Mouse (Mus musculus): ENCODE measurements around the gene Fmo9. TPM values are rescaled to one million over a fixed set of nuclear protein-coding genes. Genes with fewer than 3 reads are reported as not detected.

Fmo9 gene
- not detected in 2 replicates for total RNA-seq (2021)
- long read RNA-seq = 0 reads

DNA sequence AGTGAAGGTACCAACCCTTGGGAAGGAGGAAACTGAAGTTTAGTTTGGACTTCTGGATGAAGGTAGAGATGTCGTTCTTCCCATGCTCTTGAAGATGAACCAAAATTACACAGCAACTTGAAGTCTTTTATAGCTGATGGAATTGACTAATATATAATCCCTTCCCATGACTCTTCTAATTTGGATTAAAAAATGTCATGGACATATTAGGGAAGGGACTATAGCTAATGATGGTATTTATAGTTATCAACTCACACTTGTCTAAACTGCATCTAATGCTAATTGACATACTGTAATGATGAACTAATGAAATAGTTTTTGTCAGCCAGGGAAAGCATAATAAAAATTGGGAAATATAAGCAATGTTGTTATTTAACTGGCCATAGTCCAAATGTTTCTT lies at the start of gene Fmo9:
Fmo9 (minus strand) TSS at position 101 of the 400 bp plus-strand sequence.
- DNase-seq = no peak

DNA sequence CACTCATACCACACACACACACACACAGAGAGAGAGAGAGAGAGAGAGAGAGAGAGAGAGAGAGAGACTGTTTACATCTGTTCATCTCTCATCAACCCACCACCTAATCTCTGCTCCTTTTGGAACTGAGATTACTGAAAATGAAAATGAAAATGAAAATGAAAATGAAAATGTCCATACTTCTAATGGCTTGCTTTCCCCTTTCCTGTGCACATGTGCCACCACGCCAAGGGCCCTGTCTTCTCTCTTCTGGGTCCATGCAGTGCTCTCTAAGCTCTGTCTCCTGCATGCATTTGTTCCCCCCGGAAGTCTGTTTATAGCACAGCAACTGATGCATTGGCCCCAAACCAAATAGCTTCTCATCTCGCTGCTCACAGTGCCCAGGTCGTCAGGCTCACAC lies 49.2 kb upstream of the Fmo9 start:
- DNase-seq = no peak

GRCm38 (mm10) chr1:166730215-166730614 lies 48.6 kb upstream of the Fmo9 start:
- no peak for DNase-seq

- DNase-seq = no peak
Measured at GRCm38 (mm10) chr1:166710861-166711260, 29.2 kb upstream of the Fmo9 start.

DNA sequence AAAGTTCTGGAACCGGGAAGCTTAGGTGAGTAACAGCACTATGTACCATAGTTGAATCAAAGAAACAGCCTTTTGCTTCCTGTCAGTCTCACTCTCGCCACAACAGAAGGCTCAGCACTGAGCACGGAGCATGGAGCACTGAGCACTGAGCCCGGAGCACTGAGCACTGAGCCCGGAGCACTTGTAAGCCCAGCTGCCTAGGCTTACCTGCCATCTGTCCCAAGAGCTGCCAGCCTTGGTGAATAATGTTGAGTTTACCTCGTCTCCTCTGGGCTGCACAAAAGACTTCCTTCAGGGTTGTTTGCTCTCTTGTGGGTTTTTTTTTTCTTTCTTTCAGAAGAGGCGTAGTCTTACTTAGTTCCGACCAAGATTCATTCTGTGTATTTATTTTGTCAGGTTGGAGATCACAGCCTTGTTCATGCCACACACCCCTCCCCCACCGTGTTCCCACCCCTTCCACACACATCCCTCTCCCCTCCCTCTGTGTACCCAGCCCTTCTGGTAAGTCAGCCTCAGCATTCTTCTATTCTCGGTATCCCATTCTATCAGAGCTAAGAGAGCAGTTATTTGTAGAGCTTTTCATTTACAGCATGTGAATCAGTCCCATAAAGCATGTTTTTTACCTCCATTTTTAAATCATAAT lies 20.7 kb upstream of the Fmo9 start:
- DNase-seq = no peak

DNA sequence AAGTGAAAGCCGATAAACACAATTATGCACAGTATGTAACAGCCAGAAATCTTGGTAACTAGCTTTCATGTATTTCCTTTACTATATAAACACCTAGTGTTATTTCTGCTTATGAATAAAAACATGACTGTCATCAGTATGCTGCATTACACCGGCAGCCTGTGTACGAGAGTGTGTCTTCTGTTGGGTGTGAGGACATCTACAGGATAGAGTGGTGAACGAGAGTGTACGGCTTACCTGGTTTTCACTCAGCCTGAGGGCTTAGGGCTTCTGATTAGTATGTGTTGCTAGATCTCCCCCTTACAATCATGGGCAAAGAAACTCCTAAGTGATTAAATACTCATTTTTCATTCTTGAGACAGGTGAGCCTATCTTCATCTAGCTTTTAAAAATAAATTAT lies 12.4 kb downstream of the Fmo9 start:
- no peak for DNase-seq

DNA sequence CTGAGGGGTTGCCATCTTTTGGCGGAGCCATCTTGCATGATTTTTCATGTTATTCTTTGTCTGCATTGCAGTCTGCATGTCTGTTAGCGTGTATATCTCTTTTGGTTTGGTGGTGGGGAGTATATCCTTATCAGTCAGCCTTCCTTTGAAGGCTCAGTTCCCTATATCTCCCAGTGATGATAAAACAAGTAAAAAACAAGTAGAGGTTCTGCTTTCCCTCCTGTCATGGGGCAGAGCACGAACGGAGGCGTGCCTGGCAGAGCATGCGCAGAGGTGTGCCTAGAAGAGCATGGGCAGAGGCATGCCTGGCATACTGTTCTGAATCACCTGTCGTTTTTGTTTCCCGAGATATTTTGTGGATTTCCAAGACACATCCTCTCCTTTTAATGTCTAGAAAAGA lies 20.8 kb downstream of the Fmo9 start:
- no peak for DNase-seq

DNA sequence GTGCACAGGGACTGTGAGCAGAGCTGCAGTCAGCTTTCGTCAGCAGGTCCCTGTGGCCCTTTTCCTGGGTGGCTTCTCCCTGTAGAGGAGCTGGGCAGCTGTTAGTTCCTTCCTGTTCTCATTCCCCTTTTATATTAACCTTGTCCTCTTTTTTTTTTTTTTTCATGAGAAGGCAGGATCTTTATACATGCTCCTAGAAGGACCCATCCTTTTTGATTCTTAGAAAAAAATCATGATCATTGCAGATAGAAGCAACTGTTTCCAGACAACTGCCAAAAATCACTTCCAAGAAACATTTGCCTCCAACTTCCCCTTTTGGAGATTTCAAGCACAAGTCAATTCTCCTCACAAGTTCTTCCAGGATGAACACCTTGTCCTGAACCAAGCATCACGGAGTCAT lies 34.1 kb downstream of the Fmo9 start, which contains the start of gene Gm4847:
Gm4847 (minus strand) TSS at position 101 of the 400 bp plus-strand sequence.
- no peak for DNase-seq

Small RNA genes lying within 50 kb of the gene (microRNA-seq; reads per million reads assigned to microRNA genes)
- gene Gm22992 = 0 reads per million in 2 experiments

Other genes with a start within 250 kb of the Fmo9 start
- gene Gm4846, start 184.3 kb downstream of the Fmo9 start, total RNA-seq (2021) = not detected in 2 replicates
- gene Gm4847, start 34.2 kb downstream of the Fmo9 start, total RNA-seq (2021) = not detected in 2 replicates

Data from adrenal gland, postnatal 25 days (tissue).